Mouse (Mus musculus) megakaryocyte progenitor cell, adult 5-6 weeks (primary cell): ENCODE results near the gene Cep250. TPM values are rescaled to one million over a fixed set of nuclear protein-coding genes. Genes with fewer than 3 reads are reported as not detected.

Source experiments
- total RNA-seq, 2 experiments: library from RNA; stranded (forward) in 1 of 2; stranded (reverse) in 1 of 2; fragments of 157-497, 149-512 nt in 1 of 2; fragments of 200-1000 nt in 1 of 2; gene quantifications; 2 replicates each; pipeline versions ENCODE4 v1.2.3 to v1.2.4; 2015 to 2017

The Cep250 gene
- total RNA-seq, 2 experiments from 2014 or later = 12.7 to 30.7 TPM

Other genes starting within 250 kb of the Cep250 start
- 47.1 and 55.0 TPM in 2 replicates for gene Edem2, start 227.0 kb upstream of the Cep250 start, total RNA-seq (2015)
- 58.2 and 70.9 TPM in 2 replicates for gene Edem2, start 227.0 kb upstream of the Cep250 start, total RNA-seq (2017)
- not detected in 2 replicates for gene Gm17581, start 220.6 kb upstream of the Cep250 start, total RNA-seq (2015)
- not detected in 2 replicates for gene Gm17581, start 220.6 kb upstream of the Cep250 start, total RNA-seq (2017)
- 0.89 TPM in 1 of 2 replicates, not detected in the other for gene Procr, start 205.3 kb upstream of the Cep250 start, total RNA-seq (2015)
- 3.1 and 6.1 TPM in 2 replicates for gene Procr, start 205.3 kb upstream of the Cep250 start, total RNA-seq (2017)
- gene Mmp24, start 181.1 kb upstream of the Cep250 start, total RNA-seq (2015) = not detected in 2 replicates
- under 0.01 TPM in 1 of 2 replicates, not detected in the other for gene Mmp24, start 181.1 kb upstream of the Cep250 start, total RNA-seq (2017)
- gene BC029722, start 137.0 kb upstream of the Cep250 start, total RNA-seq (2015) = 13.2 and 18.8 TPM in 2 replicates
- gene BC029722, start 137.0 kb upstream of the Cep250 start, total RNA-seq (2017) = 13.2 and 14.8 TPM in 2 replicates
- gene Eif6, start 129.5 kb upstream of the Cep250 start, total RNA-seq (2015) = 261 and 264 TPM in 2 replicates
- 58.5 and 84.7 TPM in 2 replicates for gene Eif6, start 129.5 kb upstream of the Cep250 start, total RNA-seq (2017)
- not detected in 2 replicates for gene Fam83c, start 121.6 kb upstream of the Cep250 start, total RNA-seq (2015)
- not detected in 2 replicates for gene Fam83c, start 121.6 kb upstream of the Cep250 start, total RNA-seq (2017)
- gene Uqcc1, start 26.1 kb upstream of the Cep250 start, total RNA-seq (2015) = 39.6 and 40.4 TPM in 2 replicates
- gene Uqcc1, start 26.1 kb upstream of the Cep250 start, total RNA-seq (2017) = 51.5 and 55.1 TPM in 2 replicates
- gene Gm15557, start 15.7 kb upstream of the Cep250 start, total RNA-seq (2015) = not detected in 2 replicates
- gene Gm15557, start 15.7 kb upstream of the Cep250 start, total RNA-seq (2017) = not detected in 2 replicates
- not detected in 2 replicates for gene Gdf5, start 11.1 kb upstream of the Cep250 start, total RNA-seq (2015)
- not detected in 2 replicates for gene Gdf5, start 11.1 kb upstream of the Cep250 start, total RNA-seq (2017)
- gene 6430550D23Rik, start 51.5 kb downstream of the Cep250 start, total RNA-seq (2015) = 0.10 and 0.74 TPM in 2 replicates
- gene 6430550D23Rik, start 51.5 kb downstream of the Cep250 start, total RNA-seq (2017) = 0.20 and 0.92 TPM in 2 replicates
- 206 and 246 TPM in 2 replicates for gene Ergic3, start 51.6 kb downstream of the Cep250 start, total RNA-seq (2015)
- gene Ergic3, start 51.6 kb downstream of the Cep250 start, total RNA-seq (2017) = 65.3 and 76.8 TPM in 2 replicates
- gene Fer1l4, start 96.5 kb downstream of the Cep250 start, total RNA-seq (2015) = not detected in 2 replicates
- not detected in 2 replicates for gene Fer1l4, start 96.5 kb downstream of the Cep250 start, total RNA-seq (2017)
- 1.3 and 1.7 TPM in 2 replicates for gene Spag4, start 108.7 kb downstream of the Cep250 start, total RNA-seq (2015)
- 2.6 and 3.3 TPM in 2 replicates for gene Spag4, start 108.7 kb downstream of the Cep250 start, total RNA-seq (2017)
- gene Cpne1, start 155.5 kb downstream of the Cep250 start, total RNA-seq (2015) = 36.8 and 39.2 TPM in 2 replicates
- gene Cpne1, start 155.5 kb downstream of the Cep250 start, total RNA-seq (2017) = 22.1 and 26.1 TPM in 2 replicates
- gene Rbm12, start 155.5 kb downstream of the Cep250 start, total RNA-seq (2015) = 34.4 and 44.8 TPM in 2 replicates
- gene Rbm12, start 155.5 kb downstream of the Cep250 start, total RNA-seq (2017) = 33.6 and 59.0 TPM in 2 replicates
- 1.6 and 6.4 TPM in 2 replicates for gene Gm28036, start 170.6 kb downstream of the Cep250 start, total RNA-seq (2015)
- gene Gm28036, start 170.6 kb downstream of the Cep250 start, total RNA-seq (2017) = 23.1 and 25.5 TPM in 2 replicates
- gene Romo1, start 187.6 kb downstream of the Cep250 start, total RNA-seq (2015) = 104 and 134 TPM in 2 replicates
- gene Romo1, start 187.6 kb downstream of the Cep250 start, total RNA-seq (2017) = 13.2 and 27.2 TPM in 2 replicates
- gene Nfs1, start 187.7 kb downstream of the Cep250 start, total RNA-seq (2015) = 54.3 and 71.4 TPM in 2 replicates
- gene Nfs1, start 187.7 kb downstream of the Cep250 start, total RNA-seq (2017) = 32.4 and 35.0 TPM in 2 replicates
- gene Rbm39, start 223.8 kb downstream of the Cep250 start, total RNA-seq (2015) = 515 and 549 TPM in 2 replicates
- 502 and 605 TPM in 2 replicates for gene Rbm39, start 223.8 kb downstream of the Cep250 start, total RNA-seq (2017)
- gene Phf20, start 240.0 kb downstream of the Cep250 start, total RNA-seq (2015) = 42.8 and 46.8 TPM in 2 replicates
- 53.8 and 61.2 TPM in 2 replicates for gene Phf20, start 240.0 kb downstream of the Cep250 start, total RNA-seq (2017)